Mouse (Mus musculus): ENCODE measurements around the gene Slc22a13.

DNA sequence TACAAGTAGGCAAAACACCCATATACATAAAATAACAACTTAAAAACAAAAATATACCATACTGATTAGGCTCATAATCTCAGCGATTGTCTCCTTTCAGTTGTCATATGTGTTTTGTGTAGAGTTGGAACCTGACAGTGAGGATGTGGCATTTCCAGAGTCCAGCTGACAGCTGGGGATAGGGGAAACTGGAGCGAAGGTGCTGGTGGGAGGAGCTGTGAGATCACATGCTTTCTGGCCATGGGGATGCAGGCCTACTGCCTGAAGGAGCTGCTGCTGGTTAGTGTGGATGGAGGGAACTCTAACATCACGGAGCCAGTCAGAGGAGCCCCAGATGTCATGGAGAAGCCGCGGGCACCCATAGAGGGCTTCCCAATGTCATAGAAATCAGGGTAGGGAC lies 3.1 kb downstream of the Slc22a13 start:
- no peak for TF ChIP-seq CTCF (conservative IDR thresholded peaks at IDR 0.05; ENCODE audit: low read length)
- TF ChIP-seq NANOG (IDR thresholded peaks at IDR 0.05; ENCODE audit: borderline replicate concordance, low read length): no peak
